Mouse (Mus musculus): ENCODE data around the gene Dicer1.
"Not testable (repeated sequence)": the region's sequence is repeated elsewhere in the genome, so short reads cannot be mapped to it uniquely, and the experiment has no call there.

Dicer1 gene

GRCm38 (mm10) chr12:104740841-104741787 lies 10.6 kb downstream of the Dicer1 start:
- no peak for DNase-seq (ENCODE audit: low spot score in 2 of 2)

DNA sequence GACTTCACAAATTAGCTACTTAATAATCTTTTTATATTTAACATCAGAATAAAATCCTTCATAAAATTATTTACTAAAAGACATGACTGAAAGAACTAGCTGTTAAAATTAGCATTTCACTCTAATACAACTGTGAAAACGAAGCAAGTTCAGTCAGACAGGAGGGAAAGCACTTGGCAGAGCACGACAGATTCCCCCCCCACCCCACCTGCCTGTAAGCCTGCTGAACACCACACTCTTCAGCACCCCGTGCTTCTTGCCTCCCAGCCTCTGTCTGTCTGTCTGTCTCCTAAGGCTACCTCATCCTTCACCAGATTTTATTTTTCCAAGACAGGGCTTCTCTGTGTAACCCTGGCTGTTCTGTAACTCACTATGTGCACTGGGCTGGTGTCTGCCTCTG lies 12.8 kb downstream of the Dicer1 start:
- no peak for DNase-seq (ENCODE audit: low spot score in 2 of 2)

DNA sequence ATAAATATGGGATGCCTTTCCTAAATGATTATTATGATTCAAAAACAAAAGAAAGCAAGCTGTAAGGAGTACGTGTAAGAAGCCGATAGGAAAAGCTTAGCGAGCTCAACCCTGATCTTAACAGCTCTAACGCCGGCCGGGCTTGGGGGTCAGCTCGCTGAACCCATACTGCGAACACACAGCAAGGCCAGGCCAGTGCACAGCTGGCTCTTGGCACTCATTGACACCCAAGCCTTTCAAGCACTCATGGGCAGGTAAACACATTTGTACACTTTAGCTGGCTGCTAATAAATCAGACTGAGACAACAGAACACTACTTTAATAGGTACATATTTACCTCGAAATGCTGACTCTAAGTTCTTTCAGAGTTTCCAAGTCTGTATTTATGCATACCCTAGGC lies 13.3 kb downstream of the Dicer1 start:
- no peak for DNase-seq (ENCODE audit: low spot score in 2 of 2)

GRCm38 (mm10) chr12:104737666-104738065 lies 14.1 kb downstream of the Dicer1 start:
- no peak for DNase-seq (ENCODE audit: low spot score in 2 of 2)

DNA sequence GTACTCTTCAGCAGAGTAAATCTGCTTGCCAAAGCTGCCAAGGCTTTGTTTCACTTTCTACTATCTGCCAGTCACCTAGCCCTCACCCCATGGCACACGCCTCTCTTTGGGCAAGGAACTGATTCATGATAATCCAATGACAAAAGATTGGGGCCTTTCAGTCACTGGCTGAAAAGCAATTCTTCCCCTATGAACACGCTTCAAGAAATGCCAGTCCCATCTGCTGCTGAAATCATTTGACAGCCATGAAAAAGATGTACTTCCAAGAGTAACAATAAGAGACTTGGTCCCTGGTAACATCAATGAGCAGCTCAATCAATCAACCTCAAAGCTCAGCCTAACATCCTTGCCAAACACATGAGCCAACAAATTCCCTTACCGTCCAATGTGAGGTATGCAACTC lies 15.8 kb downstream of the Dicer1 start:
- DNase-seq (ENCODE audit: low spot score in 2 of 2): no peak

GRCm38 (mm10) chr12:104733165-104733564 lies 18.6 kb downstream of the Dicer1 start:
- DNase-seq (ENCODE audit: low spot score in 2 of 2): no peak

DNA sequence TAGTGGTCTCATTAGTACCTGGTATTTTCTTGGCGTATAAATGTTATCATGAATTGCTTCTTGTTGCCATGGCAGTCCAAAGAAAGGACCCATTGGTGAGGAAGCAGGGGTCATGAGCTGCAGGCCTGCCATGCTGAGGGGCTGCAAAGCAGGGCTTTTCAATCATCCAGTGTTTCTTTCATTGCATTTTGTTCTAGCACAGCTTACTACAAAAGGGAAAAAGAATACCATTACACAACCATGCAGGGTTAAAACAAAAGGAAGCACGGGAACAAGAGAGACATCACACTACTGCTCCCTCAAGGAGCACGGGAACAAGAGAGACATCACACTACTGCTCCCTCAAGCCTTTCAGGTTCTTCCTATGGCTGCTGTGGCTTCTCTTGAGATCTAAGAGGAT lies 20.0 kb downstream of the Dicer1 start:
- no peak for DNase-seq (ENCODE audit: low spot score in 2 of 2)

GRCm38 (mm10) chr12:104726436-104726835 lies 25.3 kb downstream of the Dicer1 start:
- not testable (repeated sequence) for DNase-seq (ENCODE audit: low spot score in 2 of 2)

GRCm38 (mm10) chr12:104722056-104722455 lies 29.7 kb downstream of the Dicer1 start:
- DNase-seq (ENCODE audit: low spot score in 2 of 2): no peak

- DNase-seq (ENCODE audit: low spot score in 2 of 2): no peak
Observed at GRCm38 (mm10) chr12:104721011-104721410, 30.7 kb downstream of the Dicer1 start.

DNA sequence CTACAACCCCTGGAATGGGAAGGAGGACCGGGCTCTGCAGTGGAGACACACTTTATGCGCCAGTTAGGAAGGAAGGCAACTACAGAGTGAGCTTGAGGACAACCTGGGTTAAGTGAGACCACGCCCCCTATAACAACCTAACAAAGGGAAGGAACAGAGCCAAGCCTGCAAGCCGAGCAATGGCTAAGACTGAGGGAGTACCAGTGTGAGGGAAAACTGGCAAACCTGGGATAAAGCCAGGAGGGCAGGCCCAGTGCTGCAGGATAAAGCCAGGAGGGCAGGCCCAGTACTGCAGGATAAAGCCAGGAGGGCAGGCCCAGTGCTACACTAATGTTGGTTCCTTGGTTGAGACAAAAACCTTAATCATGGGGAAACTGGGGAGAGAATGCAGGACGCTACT lies 32.8 kb downstream of the Dicer1 start:
- no peak for DNase-seq (ENCODE audit: low spot score in 2 of 2)

- DNase-seq (ENCODE audit: low spot score in 2 of 2): no peak
Observed at GRCm38 (mm10) chr12:104716409-104716808, 35.3 kb downstream of the Dicer1 start.

DNA sequence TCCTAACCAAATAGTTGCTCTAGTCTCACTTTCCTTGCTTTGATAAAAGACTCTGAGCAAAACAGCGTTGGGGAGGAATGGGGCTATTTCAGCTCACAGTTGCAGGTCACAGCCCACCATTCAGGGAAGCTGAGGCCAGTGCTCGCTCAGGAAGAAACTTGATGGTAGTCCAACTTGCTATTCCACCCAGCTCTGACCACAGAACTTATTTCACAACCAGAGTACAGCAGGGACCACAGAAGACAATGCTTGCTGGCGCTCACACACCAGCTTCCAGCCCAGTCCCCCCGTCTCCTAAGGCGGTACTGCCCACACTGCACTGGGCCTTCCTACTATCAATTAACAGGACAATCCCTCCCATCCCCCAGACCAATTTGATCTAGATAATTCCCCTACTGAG lies 36.3 kb downstream of the Dicer1 start:
- no peak for DNase-seq (ENCODE audit: low spot score in 2 of 2)

DNA sequence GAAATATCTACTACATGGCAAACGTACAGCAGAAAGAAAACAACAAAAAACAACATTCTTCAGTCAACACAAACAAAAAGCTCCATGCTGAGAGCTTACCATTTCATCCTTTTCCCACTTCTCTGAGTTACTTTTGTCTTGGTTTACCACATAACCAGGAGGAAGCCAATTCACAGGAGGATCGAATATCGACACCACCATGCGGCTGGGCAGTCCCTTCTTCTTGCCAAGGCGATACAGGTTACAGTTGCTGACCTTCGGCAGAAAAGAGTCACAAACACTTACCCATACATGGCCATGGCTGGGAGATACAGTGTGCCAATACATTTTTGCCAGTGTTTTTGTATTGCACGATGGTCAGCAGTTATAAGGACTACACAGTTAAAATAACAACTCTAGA lies 51.5 kb downstream of the Dicer1 start:
- no peak for DNase-seq (ENCODE audit: low spot score in 2 of 2)

DNA sequence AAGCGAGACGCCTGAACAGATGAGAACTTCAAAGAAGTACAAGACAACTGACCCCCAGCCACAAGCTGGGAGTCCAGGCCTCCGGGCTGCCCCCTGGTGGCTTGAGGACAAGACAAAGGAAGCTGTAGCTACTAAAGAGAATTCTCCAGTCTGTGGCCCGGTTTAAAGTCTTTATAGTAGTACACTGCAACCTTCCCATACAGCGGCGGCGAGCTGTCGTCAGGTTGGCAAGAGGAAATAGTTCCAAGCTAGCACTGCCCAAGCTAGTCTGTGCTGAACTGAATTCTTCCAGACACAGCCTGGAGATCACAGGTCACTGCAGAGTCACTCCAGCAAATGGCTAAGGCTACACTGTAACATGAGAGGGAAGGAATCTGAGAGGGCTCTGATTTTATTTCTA lies 52.0 kb downstream of the Dicer1 start:
- no peak for DNase-seq (ENCODE audit: low spot score in 2 of 2)

GRCm38 (mm10) chr12:104695514-104695913 lies 56.2 kb downstream of the Dicer1 start:
- no peak for DNase-seq (ENCODE audit: low spot score in 2 of 2)

- DNase-seq (ENCODE audit: low spot score in 2 of 2): no peak
Observed at GRCm38 (mm10) chr12:104692864-104693263, 58.9 kb downstream of the Dicer1 start.

DNA sequence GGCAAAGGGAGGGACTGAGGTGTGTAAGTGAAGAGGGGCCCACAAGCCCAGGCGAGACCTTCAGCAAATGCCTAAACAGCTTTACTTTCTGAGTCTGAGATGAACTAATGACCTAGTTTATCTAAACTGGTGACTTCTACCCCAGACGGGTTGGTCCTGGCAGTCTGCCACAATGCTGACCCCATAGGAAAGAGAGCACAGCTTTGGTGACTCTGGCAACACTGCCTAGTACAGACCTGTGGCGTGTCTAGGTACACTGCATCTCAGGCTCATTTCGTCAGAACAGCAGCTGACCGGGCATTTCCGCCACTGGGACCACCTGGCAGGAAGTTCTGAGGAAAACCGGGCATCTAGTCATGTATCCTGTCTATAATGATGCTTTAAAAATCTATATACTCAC lies 61.3 kb downstream of the Dicer1 start:
- no peak for DNase-seq (ENCODE audit: low spot score in 2 of 2)

DNA sequence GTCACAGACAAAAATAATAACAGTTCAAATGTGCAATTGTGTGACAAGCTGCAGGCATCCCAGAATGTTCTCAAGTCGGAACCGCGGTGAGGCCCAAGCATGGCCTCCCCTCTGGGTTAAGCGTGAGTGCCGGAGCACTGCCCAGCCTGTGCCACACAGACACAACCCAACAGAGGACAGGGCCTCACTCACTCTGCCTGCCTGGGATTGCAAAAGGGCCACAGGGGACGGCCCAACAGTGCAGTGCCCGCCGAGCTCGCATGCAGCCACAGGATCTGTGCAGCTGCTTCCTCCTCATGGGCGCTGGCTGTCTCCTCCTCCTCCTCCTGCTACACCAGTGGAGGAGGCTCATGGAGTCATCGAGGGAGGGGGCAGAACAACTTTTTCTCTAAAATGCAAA lies 62.9 kb downstream of the Dicer1 start:
- no peak for DNase-seq (ENCODE audit: low spot score in 2 of 2)

DNA sequence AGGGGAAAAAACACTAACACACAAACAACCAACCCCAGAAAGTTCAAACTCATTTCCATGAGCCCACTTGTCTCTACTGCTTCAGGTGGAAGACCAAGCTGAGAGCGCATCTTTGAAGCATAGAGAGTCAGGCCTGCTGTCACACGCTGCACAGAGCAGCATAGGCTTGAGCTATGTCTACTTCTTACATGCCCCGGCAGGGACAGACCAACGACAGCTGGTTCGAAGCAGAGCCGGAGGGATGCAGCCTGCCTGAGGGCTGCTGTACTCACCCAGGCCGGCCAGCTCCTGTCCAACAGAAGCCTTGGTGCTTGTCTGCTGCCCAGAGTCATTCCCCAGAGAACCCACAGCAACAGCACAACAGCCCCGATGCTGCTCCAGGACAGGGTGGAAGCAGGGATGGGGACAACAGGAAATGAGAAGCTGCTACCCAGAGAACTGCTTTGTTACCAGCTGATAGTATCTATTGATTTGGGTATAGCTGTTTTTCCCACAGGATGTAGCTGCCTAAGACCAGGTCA lies 67.3 kb downstream of the Dicer1 start:
- no peak for DNase-seq (ENCODE audit: low spot score in 2 of 2)

DNA sequence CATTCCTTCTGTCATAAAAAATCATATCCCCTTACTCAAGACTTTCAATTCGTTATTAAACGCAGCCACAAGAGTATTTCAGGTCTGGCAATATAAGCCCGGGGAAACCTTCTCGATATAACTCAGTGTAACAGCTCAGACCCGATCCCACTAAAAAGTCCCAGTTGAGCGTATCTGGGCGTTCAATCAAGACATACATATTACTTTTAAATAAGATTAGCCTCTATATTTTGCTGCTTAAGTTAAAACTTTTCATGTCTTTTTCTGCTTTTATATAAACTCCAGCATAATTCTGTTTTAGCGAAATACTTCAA lies 72.0 kb downstream of the Dicer1 start:
- DNase-seq (ENCODE audit: low spot score in 2 of 2): no peak

- DNase-seq (ENCODE audit: low spot score in 2 of 2): no peak
Observed at GRCm38 (mm10) chr12:104679121-104679818, 72.5 kb downstream of the Dicer1 start.

GRCm38 (mm10) chr12:104678462-104678861 lies 73.3 kb downstream of the Dicer1 start:
- no peak for DNase-seq (ENCODE audit: low spot score in 2 of 2)
